Mouse (Mus musculus) myocyte (in vitro differentiated cells): ENCODE data around the gene Nxpe2.

Source experiments
- E2F4 ChIP-seq: IDR thresholded peaks from one replicate; pipeline ENCODE4 v1.6.1; 2011; ENCODE audit warnings: mild to moderate bottlenecking, control low read depth, moderate library complexity; ENCODE audit not compliant: insufficient read depth
- MYOD1 ChIP-seq, 3 experiments: IDR thresholded peaks; one replicate each; pipeline ENCODE4 v1.6.1; 2011; ENCODE audit warnings: control low read depth in 2 of 3, low read depth in 2 of 3, mild to moderate bottlenecking in 2 of 3, moderate library complexity in 1 of 3; ENCODE audit not compliant: insufficient read length in 2 of 3, control insufficient read depth in 1 of 3
- MYOG ChIP-seq, 3 experiments: IDR thresholded peaks; one replicate each; pipeline ENCODE4 v1.6.1; 2011; ENCODE audit warnings: control low read depth in 2 of 3, low read depth in 2 of 3, mild to moderate bottlenecking in 2 of 3; ENCODE audit not compliant: insufficient read length in 2 of 3, control insufficient read depth in 1 of 3, insufficient read depth in 1 of 3
- POLR2A ChIP-seq: IDR thresholded peaks from one replicate; pipeline ENCODE4 v1.6.1; 2011; ENCODE audit warnings: low read depth, mild to moderate bottlenecking, control low read depth, moderate library complexity; ENCODE audit not compliant: insufficient read length
- POLR2AphosphoS2 ChIP-seq: IDR thresholded peaks from one replicate; pipeline ENCODE4 v1.6.1; 2011; ENCODE audit warnings: low read depth, control low read depth; ENCODE audit not compliant: insufficient read length
- TCF12 ChIP-seq: IDR thresholded peaks from one replicate; pipeline ENCODE4 v1.6.1; 2011; ENCODE audit warnings: mild to moderate bottlenecking, control low read depth; ENCODE audit not compliant: poor library complexity, insufficient read depth, severe bottlenecking

- TF ChIP-seq POLR2A (no peak), E2F4 (no peak), MYOD1 (IDR thresholded peaks at IDR 0.05; ENCODE audit: control insufficient read depth in 1 of 3, insufficient read length in 2 of 3, low read depth in 2 of 3) (no peak), MYOG (IDR thresholded peaks at IDR 0.05; ENCODE audit: control insufficient read depth in 1 of 3, insufficient read depth in 1 of 3, insufficient read length in 2 of 3, low read depth in 2 of 3) (no peak), TCF12 (no peak), POLR2AphosphoS2 (no peak)
Measured at GRCm38 (mm10) chr9:48340708-48341380, 12.4 kb downstream of the Nxpe2 start.
